Mouse (Mus musculus): ENCODE measurements at regions not wholly inside any gene's neighbourhood (a gene's known extent, or its start where the extent isn't known, plus 50 kb on each side); places are given as distances from the start of the nearest gene placed in this dataset.
"Not testable (repeated sequence)": the region's sequence is repeated elsewhere in the genome, so short reads cannot be mapped to it uniquely, and the experiment has no call there.

- H3K27me3 ChIP-seq (ENCODE audit: insufficient read depth, low read length); ATAC-seq (ENCODE audit: insufficient read depth); H3K4me1 ChIP-seq (ENCODE audit: insufficient read depth); H3K36me3 ChIP-seq (ENCODE audit: insufficient read depth); H3K9me3 ChIP-seq (ENCODE audit: low read depth, low read length); H3K4me2 ChIP-seq; DNase-seq; H3K27ac ChIP-seq (ENCODE audit: low read depth); H3K9ac ChIP-seq; H3K4me3 ChIP-seq (ENCODE audit: low read depth, low read length): not testable (repeated sequence)
- WGBS, result 86% methylated on average over 2 of the region's 2 CpGs
Measured at GRCm38 (mm10) chr5:76081379-76081778, 58.7 kb upstream of the Srd5a3 start.

DNA sequence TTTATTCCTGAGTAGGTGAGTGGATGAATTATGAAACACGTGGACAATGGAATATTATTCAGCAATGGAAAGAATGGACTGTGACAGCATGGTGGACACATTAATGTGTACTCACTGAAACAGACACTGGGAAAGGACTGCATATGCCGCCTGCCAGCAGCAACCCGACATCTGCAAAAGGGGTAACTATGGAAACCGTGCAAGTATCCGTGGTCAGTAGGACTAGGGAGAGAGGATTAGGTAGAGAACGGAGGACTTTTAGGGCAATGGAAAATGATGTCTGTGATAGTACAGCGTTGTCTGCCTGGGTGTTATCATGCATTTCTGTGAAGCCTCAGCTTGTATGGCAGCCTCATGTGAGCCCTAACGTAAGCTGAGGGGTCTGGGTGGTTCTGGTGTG, 59.6 kb upstream of the Srd5a3 start:
- Histone ChIP-seq H3K4me1 (ENCODE audit: insufficient read depth) (no peaks in the 10 kb centered on the region), H3K9ac (no peak overlapping the region), H3K27me3 (ENCODE audit: insufficient read depth, low read length) (no peaks in the 10 kb centered on the region), H3K36me3 (ENCODE audit: insufficient read depth) (no peaks in the 10 kb centered on the region), H3K4me3 (ENCODE audit: low read depth, low read length) (no peak overlapping the region), H3K9me3 (ENCODE audit: low read depth, low read length) (no peaks in the 10 kb centered on the region), H3K27ac (ENCODE audit: low read depth) (no peak overlapping the region), H3K4me2 (no peak overlapping the region)
- 78% methylated on average over 8 of the region's 8 CpGs for WGBS
- DNase-seq, result no peak
- ATAC-seq (ENCODE audit: insufficient read depth), result no peak
- TF ChIP-seq CTCF (IDR thresholded peaks at IDR 0.05; ENCODE audit: low read depth), result no peak

- 56% methylated on average over 11 of the region's 11 CpGs for WGBS
- H3K4me3 ChIP-seq (ENCODE audit: low read depth, low read length), result no peak overlapping the region
- H3K4me2 ChIP-seq, result no peak overlapping the region
- DNase-seq (peak; percentile 62), ATAC-seq (ENCODE audit: insufficient read depth) (peak; percentile 73; the same call in 1 of the 2 replicates)
- H3K9me3 ChIP-seq (ENCODE audit: low read depth, low read length), result no peaks in the 10 kb centered on the region
- TF ChIP-seq CTCF (IDR thresholded peaks at IDR 0.05; ENCODE audit: low read depth), result no peak
- no peaks in the 10 kb centered on the region for H3K27me3 ChIP-seq (ENCODE audit: insufficient read depth, low read length)
- no peaks in the 10 kb centered on the region for H3K36me3 ChIP-seq (ENCODE audit: insufficient read depth)
- H3K27ac ChIP-seq (ENCODE audit: low read depth), result peak overlapping the region; percentile 55
- no peak overlapping the region for H3K9ac ChIP-seq
- H3K4me1 ChIP-seq (ENCODE audit: insufficient read depth), result no peaks in the 10 kb centered on the region
Measured at GRCm38 (mm10) chr5:76079204-76080025, 60.7 kb upstream of the Srd5a3 start.

DNA sequence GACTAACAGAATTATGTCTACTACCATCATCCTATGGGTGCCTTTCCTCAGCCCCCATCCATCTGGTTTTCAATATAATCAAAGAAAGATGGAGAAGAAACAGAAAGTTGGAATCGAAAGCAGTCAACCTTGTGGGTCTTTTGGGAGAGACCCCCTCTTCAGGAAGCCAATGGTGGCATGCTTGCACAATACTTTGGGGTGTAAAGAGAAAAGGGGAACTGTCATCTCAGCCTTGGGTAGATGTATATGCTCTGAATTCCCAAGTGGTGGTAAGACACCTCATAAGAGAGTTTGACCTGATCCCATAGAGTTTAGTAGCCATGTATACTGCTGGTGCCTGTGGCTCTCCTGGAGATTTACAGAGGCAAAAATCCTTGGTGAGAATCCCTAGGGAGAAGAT, 61.6 kb upstream of the Srd5a3 start:
- H3K4me1 ChIP-seq (ENCODE audit: insufficient read depth), result no peaks in the 10 kb centered on the region
- no peak overlapping the region for H3K4me2 ChIP-seq
- DNase-seq, result no peak
- H3K27ac ChIP-seq (ENCODE audit: low read depth), result no peak overlapping the region
- H3K9ac ChIP-seq, result no peak overlapping the region
- no peak for ATAC-seq (ENCODE audit: insufficient read depth)
- H3K4me3 ChIP-seq (ENCODE audit: low read depth, low read length), result no peak overlapping the region
- H3K9me3 ChIP-seq (ENCODE audit: low read depth, low read length), result no peaks in the 10 kb centered on the region
- no peaks in the 10 kb centered on the region for H3K27me3 ChIP-seq (ENCODE audit: insufficient read depth, low read length)
- 85% methylated on average over 1 of the region's 1 CpGs for WGBS
- H3K36me3 ChIP-seq (ENCODE audit: insufficient read depth), result no peaks in the 10 kb centered on the region
- no peak for TF ChIP-seq CTCF (IDR thresholded peaks at IDR 0.05; ENCODE audit: low read depth)

DNA sequence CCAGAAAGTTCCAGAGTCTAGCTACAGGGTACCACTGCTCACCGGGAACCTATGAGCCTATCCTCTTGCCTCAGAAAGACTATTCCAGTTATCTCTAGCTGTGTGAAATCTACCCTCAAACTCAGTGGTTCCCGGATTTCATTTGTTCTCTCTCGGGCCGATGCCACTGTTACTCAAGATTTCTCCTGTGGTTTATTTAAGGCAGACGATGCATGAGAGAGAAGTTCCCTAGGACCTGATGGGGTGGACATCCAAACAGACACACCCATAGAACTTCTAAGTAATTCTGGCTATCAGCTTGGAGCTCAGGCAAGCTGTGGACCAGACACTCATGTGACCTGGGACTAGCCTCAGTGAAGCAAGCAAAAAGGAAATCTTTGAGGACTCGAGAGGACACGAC, 63.8 kb upstream of the Srd5a3 start:
- no peaks in the 10 kb centered on the region for H3K36me3 ChIP-seq (ENCODE audit: insufficient read depth)
- H3K4me3 ChIP-seq (ENCODE audit: low read depth, low read length), result no peak overlapping the region
- H3K27ac ChIP-seq (ENCODE audit: low read depth), result no peak overlapping the region
- TF ChIP-seq CTCF (IDR thresholded peaks at IDR 0.05; ENCODE audit: low read depth), result no peak
- no peak overlapping the region for H3K4me2 ChIP-seq
- ATAC-seq (ENCODE audit: insufficient read depth), result no peak
- no peaks in the 10 kb centered on the region for H3K9me3 ChIP-seq (ENCODE audit: low read depth, low read length)
- 75% methylated on average over 7 of the region's 7 CpGs for WGBS
- no peak overlapping the region for H3K9ac ChIP-seq
- DNase-seq, result no peak
- no peaks in the 10 kb centered on the region for H3K4me1 ChIP-seq (ENCODE audit: insufficient read depth)
- no peaks in the 10 kb centered on the region for H3K27me3 ChIP-seq (ENCODE audit: insufficient read depth, low read length)

GRCm38 (mm10) chr5:76075401-76075800, 64.7 kb upstream of the Srd5a3 start:
- ATAC-seq (ENCODE audit: insufficient read depth) (no peak), DNase-seq (peak; percentile 38)
- no peaks in the 10 kb centered on the region for H3K9me3 ChIP-seq (ENCODE audit: low read depth, low read length)
- no peaks in the 10 kb centered on the region for H3K27me3 ChIP-seq (ENCODE audit: insufficient read depth, low read length)
- TF ChIP-seq CTCF (IDR thresholded peaks at IDR 0.05; ENCODE audit: low read depth), result no peak
- H3K27ac ChIP-seq (ENCODE audit: low read depth), result no peak overlapping the region
- H3K36me3 ChIP-seq (ENCODE audit: insufficient read depth), result no peaks in the 10 kb centered on the region
- no peak overlapping the region for H3K4me3 ChIP-seq (ENCODE audit: low read depth, low read length)
- no peak overlapping the region for H3K9ac ChIP-seq
- H3K4me1 ChIP-seq (ENCODE audit: insufficient read depth), result no peaks in the 10 kb centered on the region
- 33% methylated on average over 8 of the region's 8 CpGs for WGBS
- H3K4me2 ChIP-seq, result 0 out of 2 replicates have a peak overlapping the region, but pooled peaks have one; percentile 16

GRCm38 (mm10) chr5:76067881-76068280, 72.2 kb upstream of the Srd5a3 start:
- DNase-seq (peak; percentile 20), ATAC-seq (ENCODE audit: insufficient read depth) (no peak)
- 38% methylated on average over 3 of the region's 3 CpGs for WGBS
- Histone ChIP-seq H3K4me1 (ENCODE audit: insufficient read depth) (no peaks in the 10 kb centered on the region), H3K9ac (no peak overlapping the region), H3K9me3 (ENCODE audit: low read depth, low read length) (no peaks in the 10 kb centered on the region), H3K27ac (ENCODE audit: low read depth) (no peak overlapping the region), H3K4me3 (ENCODE audit: low read depth, low read length) (no peak overlapping the region), H3K27me3 (ENCODE audit: insufficient read depth, low read length) (no peaks in the 10 kb centered on the region), H3K36me3 (ENCODE audit: insufficient read depth) (no peaks in the 10 kb centered on the region), H3K4me2 (no peak overlapping the region)
- TF ChIP-seq CTCF (IDR thresholded peaks at IDR 0.05; ENCODE audit: low read depth), result no peak

All from lung, embryonic 14.5 days (tissue).